Mouse (Mus musculus): ENCODE data around the gene Sun2.

- TF ChIP-seq CTCF (IDR thresholded peaks at IDR 0.05; ENCODE audit: low read depth) (no peak), EP300 (IDR thresholded peaks at IDR 0.05; ENCODE audit: low read depth) (no peak)
Observed at GRCm38 (mm10) chr15:79687646-79688267, 54.6 kb downstream of the Sun2 start, which contains the start of gene Josd1.
